Mouse (Mus musculus): ENCODE data around the gene Gpsm1. TPM values are rescaled to one million over a fixed set of nuclear protein-coding genes. Genes with fewer than 3 reads are reported as not detected.

Gpsm1 gene
- polyA plus RNA-seq, 1 experiment from 2014 or later = 18.9 TPM

DNA sequence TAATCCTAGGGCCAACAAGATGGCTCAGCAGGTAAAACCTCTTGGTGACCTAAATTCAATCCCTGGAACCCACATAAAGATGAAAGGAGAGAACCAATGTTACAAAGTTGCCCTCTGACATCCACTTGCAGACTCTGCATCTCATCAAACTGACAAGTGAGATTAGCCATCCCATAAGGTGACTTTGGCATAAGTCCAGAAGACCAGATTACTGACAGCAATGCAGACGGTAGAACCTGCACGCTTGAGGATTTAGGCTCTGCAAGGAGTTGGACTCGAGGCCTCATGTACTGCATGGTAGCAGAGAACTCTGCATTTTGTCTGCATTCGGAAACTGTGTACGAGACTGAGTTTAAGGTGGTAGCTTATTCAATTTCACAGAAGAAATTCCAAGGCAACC lies 25.2 kb upstream of the Gpsm1 start:
- Histone ChIP-seq H3K36me3 (ENCODE audit: control insufficient read depth, insufficient read depth, low read length) (no peaks in the 10 kb centered on the region), H3K4me3 (ENCODE audit: low read depth, low read length) (no peak overlapping the region), H3K4me1 (replicated peaks; ENCODE audit: control insufficient read depth, insufficient read depth, low read length) (no peaks in the 10 kb centered on the region), H3K27me3 (replicated peaks; ENCODE audit: control insufficient read depth, insufficient read depth, low read length) (no peaks in the 10 kb centered on the region), H3K9ac (ENCODE audit: low read depth, low read length) (no peak overlapping the region), H3K4me2 (no peak overlapping the region), H3K27ac (ENCODE audit: low read depth, low read length) (no peak overlapping the region), H3K9me3 (ENCODE audit: control insufficient read depth, low read length) (no peaks in the 10 kb centered on the region)
- ATAC-seq (replicated peaks; ENCODE audit: low FRiP score) (no peak), DNase-seq (ENCODE audit: low spot score) (no peak)
- 72% methylated on average over 5 of the region's 5 CpGs for WGBS

DNA sequence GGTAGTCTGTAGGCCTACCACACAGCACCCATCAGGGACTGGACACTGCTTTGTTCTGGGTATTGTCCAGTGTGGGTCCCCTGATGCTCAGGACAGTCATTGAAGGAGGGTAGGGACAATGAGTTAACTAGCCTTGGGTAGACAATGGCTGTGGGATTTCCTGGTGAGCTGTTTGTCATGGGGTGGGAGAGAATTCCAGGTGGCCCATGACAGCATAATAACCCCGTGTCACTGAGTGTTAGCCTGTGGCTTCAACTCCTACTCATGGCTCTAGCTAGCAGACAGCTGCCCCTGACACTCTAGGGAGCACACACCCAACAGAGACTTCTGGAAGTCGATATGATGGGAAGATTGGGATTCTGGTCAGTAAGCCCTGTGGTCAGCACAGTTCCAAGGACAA lies 20.9 kb upstream of the Gpsm1 start, which contains the start of gene Ccdc187:
Gene Ccdc187 (minus strand): TSS at position 101 of the 400 bp plus-strand sequence.
- DNase-seq (ENCODE audit: low spot score) (no peak), ATAC-seq (replicated peaks; ENCODE audit: low FRiP score) (no peak)
- peaks cover 4% of the 10 kb centered on the region; the same call in 1 of the 2 replicates for H3K27me3 ChIP-seq (replicated peaks; ENCODE audit: control insufficient read depth, insufficient read depth, low read length)
- H3K36me3 ChIP-seq (ENCODE audit: control insufficient read depth, insufficient read depth, low read length) = no peaks in the 10 kb centered on the region
- H3K9ac ChIP-seq (ENCODE audit: low read depth, low read length) = no peak within 1 kb of the TSS
- H3K27ac ChIP-seq (ENCODE audit: low read depth, low read length) = no peak within 1 kb of the TSS
- no peak within 1 kb of the TSS for H3K4me3 ChIP-seq (ENCODE audit: low read depth, low read length)
- no peak within 1 kb of the TSS for H3K4me2 ChIP-seq
- H3K9me3 ChIP-seq (ENCODE audit: control insufficient read depth, low read length) = no peaks in the 10 kb centered on the region
- WGBS = 52% methylated on average over 2 of the region's 2 CpGs
- 0 out of 2 replicates have a peak, but pooled peaks cover 3% of the 10 kb centered on the region for H3K4me1 ChIP-seq (replicated peaks; ENCODE audit: control insufficient read depth, insufficient read depth, low read length)

DNA sequence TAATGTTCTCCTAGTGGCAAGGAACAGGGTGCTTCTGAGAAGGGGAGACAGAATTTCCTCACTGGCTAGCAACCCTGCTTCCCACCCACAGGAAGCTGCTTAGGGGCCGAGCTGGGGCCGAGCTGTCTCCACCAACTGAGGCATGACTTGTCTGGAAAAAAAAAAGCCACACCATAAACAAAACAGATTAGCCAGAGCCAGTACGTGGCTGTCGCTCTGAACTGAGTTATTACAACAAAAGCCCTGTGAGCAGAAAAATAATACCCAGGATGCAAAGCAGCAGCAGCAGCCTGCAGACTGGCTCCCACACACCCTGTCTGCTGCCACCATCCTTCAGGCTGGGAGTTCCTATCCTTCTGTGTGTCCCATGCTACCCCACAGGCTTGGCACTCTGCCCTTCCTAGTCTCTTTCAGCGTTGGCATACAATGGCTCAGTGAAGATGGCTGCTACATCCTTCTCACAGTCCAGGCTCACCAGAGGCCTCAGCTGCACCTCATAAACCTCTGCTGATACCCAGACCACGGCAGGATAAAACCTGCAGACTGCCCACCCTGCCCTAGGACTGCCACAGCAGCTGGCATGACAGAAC lies 18.6 kb upstream of the Gpsm1 start:
- H3K4me3 ChIP-seq (ENCODE audit: low read depth, low read length) = no peak overlapping the region
- H3K9me3 ChIP-seq (ENCODE audit: control insufficient read depth, low read length) = no peaks in the 10 kb centered on the region
- 42% methylated on average over 6 of the region's 6 CpGs for WGBS
- no peak for ATAC-seq (replicated peaks; ENCODE audit: low FRiP score)
- no peak overlapping the region for H3K9ac ChIP-seq (ENCODE audit: low read depth, low read length)
- no peak overlapping the region for H3K27ac ChIP-seq (ENCODE audit: low read depth, low read length)
- no peak overlapping the region for H3K4me2 ChIP-seq
- no peak for DNase-seq (ENCODE audit: low spot score)
- H3K4me1 ChIP-seq (replicated peaks; ENCODE audit: control insufficient read depth, insufficient read depth, low read length) = peaks cover 3% of the 10 kb centered on the region; the same call in 1 of the 2 replicates
- peaks cover 9% of the 10 kb centered on the region for H3K27me3 ChIP-seq (replicated peaks; ENCODE audit: control insufficient read depth, insufficient read depth, low read length)
- no peaks in the 10 kb centered on the region for H3K36me3 ChIP-seq (ENCODE audit: control insufficient read depth, insufficient read depth, low read length)

DNA sequence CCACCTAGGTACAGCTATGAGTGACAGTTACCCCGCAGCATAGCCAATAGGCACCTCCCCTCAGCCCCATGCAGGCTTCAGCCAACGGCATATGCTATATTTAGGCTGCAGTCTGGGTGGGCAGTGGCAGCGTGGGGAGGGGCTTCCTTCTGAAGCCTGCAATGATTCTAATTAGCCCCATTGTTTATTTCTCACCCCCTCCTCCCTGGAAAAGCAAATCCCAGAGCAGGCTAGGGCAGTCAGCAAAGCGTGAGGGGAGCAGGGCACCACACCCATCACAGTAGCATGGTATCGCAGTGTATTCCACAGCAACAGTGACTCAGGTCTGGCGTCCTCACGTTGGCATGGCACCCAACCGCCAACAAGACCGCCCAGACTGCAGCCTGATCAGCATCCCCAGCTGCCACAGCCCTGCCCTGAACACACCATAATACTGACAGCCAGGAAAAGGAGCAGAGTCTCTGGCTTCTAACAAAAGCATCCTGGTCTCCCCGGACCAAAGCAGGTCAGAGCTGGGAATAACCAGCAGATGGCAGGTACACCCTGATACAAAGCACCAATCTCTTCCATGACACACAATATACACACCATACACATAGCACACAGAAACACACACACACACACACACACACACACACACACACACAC lies 17.0 kb upstream of the Gpsm1 start:
- ATAC-seq (replicated peaks; ENCODE audit: low FRiP score) = no peak
- WGBS = 15% methylated on average over 10 of the region's 10 CpGs

DNA sequence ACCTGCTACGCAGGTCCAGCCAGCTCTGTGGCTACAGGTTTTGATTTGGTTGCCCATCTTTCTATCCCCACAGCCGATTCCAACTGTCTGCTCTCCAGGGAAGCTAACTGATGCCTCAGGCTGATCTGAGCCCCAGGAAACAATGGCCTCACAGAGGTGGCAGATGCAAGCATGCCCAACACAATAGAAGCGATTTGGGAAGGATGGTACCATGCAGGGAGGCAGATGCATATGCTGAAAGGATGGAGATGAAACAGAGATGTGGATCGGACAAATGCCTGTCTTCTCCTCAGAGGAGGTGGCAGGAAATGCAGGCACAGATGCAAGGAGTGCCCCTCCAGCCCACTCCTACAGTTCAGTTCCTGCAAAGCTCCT lies 16.5 kb upstream of the Gpsm1 start:
- no peak overlapping the region for H3K4me3 ChIP-seq (ENCODE audit: low read depth, low read length)
- no peak for ATAC-seq (replicated peaks; ENCODE audit: low FRiP score)
- H3K27ac ChIP-seq (ENCODE audit: low read depth, low read length) = no peak overlapping the region
- H3K27me3 ChIP-seq (replicated peaks; ENCODE audit: control insufficient read depth, insufficient read depth, low read length) = peaks cover 9% of the 10 kb centered on the region
- H3K9me3 ChIP-seq (ENCODE audit: control insufficient read depth, low read length) = no peaks in the 10 kb centered on the region
- H3K4me1 ChIP-seq (replicated peaks; ENCODE audit: control insufficient read depth, insufficient read depth, low read length) = peaks cover 3% of the 10 kb centered on the region; the same call in 1 of the 2 replicates
- WGBS = 28% methylated on average over 4 of the region's 4 CpGs
- no peak for DNase-seq (ENCODE audit: low spot score)
- H3K36me3 ChIP-seq (ENCODE audit: control insufficient read depth, insufficient read depth, low read length) = no peaks in the 10 kb centered on the region
- no peak overlapping the region for H3K9ac ChIP-seq (ENCODE audit: low read depth, low read length)
- H3K4me2 ChIP-seq = no peak overlapping the region

More for the DNA sequence above, 17.0 kb upstream of the Gpsm1 start:
- no peak overlapping the region for H3K27ac ChIP-seq (ENCODE audit: low read depth, low read length)
- no peaks in the 10 kb centered on the region for H3K36me3 ChIP-seq (ENCODE audit: control insufficient read depth, insufficient read depth, low read length)
- DNase-seq (ENCODE audit: low spot score) = no peak
- no peaks in the 10 kb centered on the region for H3K9me3 ChIP-seq (ENCODE audit: control insufficient read depth, low read length)
- H3K4me1 ChIP-seq (replicated peaks; ENCODE audit: control insufficient read depth, insufficient read depth, low read length) = peaks cover 3% of the 10 kb centered on the region; the same call in 1 of the 2 replicates
- H3K27me3 ChIP-seq (replicated peaks; ENCODE audit: control insufficient read depth, insufficient read depth, low read length) = peaks cover 9% of the 10 kb centered on the region
- H3K4me2 ChIP-seq = no peak overlapping the region
- no peak overlapping the region for H3K4me3 ChIP-seq (ENCODE audit: low read depth, low read length)
- no peak overlapping the region for H3K9ac ChIP-seq (ENCODE audit: low read depth, low read length)

DNA sequence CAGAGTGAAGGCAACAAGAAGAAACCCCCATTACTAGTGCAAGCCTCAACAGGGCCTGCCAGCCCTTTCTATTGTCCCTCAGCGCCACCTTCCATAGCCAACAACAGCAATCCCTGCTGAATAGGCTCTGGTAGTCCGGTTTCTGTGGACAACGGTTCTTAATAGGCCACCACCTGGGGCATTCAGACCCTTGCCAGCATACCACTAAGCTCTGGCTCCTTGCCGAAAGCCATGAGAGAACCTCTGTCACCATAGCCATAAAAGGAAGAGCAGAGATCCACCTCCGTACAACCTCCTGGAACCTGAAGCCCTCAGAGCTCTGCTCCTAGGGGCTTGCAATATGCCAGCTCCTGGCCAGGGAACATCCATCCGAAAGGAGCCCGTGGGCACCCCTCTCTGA lies 16.0 kb upstream of the Gpsm1 start:
- no peak for ATAC-seq (replicated peaks; ENCODE audit: low FRiP score)
- no peak overlapping the region for H3K27ac ChIP-seq (ENCODE audit: low read depth, low read length)
- no peaks in the 10 kb centered on the region for H3K9me3 ChIP-seq (ENCODE audit: control insufficient read depth, low read length)
- H3K4me3 ChIP-seq (ENCODE audit: low read depth, low read length) = no peak overlapping the region
- H3K27me3 ChIP-seq (replicated peaks; ENCODE audit: control insufficient read depth, insufficient read depth, low read length) = peaks cover 9% of the 10 kb centered on the region
- H3K4me2 ChIP-seq = no peak overlapping the region
- WGBS = 57% methylated on average over 7 of the region's 7 CpGs
- no peaks in the 10 kb centered on the region for H3K36me3 ChIP-seq (ENCODE audit: control insufficient read depth, insufficient read depth, low read length)
- peaks cover 3% of the 10 kb centered on the region; the same call in 1 of the 2 replicates for H3K4me1 ChIP-seq (replicated peaks; ENCODE audit: control insufficient read depth, insufficient read depth, low read length)
- DNase-seq (ENCODE audit: low spot score) = no peak
- no peak overlapping the region for H3K9ac ChIP-seq (ENCODE audit: low read depth, low read length)

DNA sequence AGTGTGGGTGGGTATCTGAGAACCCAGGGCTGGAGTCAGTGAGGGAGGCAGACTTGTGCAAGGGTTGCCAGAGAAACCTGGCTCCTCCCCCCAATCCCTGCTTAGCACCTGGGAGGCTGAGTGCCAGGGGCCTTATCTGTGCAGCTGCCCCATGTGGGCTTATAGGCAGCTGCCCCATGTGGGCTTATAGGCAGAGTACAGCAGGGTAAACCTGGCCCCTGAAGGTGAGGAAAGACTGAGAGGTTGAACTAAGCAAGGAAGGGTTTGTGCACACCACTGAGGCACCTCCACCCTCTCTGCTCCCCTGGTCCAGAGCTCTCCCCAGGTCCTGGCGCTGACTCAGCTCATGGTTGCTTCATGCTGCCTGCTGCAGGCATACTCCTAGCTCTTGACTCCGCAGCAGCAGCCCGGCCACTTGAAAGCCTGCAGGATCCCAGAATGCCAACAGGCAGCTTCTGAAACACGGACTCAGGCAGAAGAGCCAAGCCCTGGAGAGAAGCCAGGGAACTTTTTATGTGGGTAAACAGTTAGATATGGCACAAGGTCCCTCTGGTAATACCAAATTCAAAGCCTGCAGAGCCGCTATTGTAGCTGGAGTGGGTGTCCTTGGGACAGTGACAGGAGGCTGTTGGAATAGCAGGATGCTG lies 15.0 kb upstream of the Gpsm1 start:
- 52% methylated on average over 5 of the region's 5 CpGs for WGBS
- DNase-seq (ENCODE audit: low spot score) (no peak), ATAC-seq (replicated peaks; ENCODE audit: low FRiP score) (no peak)
- Histone ChIP-seq H3K36me3 (ENCODE audit: control insufficient read depth, insufficient read depth, low read length) (no peaks in the 10 kb centered on the region), H3K9me3 (ENCODE audit: control insufficient read depth, low read length) (no peaks in the 10 kb centered on the region), H3K4me1 (replicated peaks; ENCODE audit: control insufficient read depth, insufficient read depth, low read length) (peaks cover 3% of the 10 kb centered on the region; the same call in 1 of the 2 replicates), H3K9ac (ENCODE audit: low read depth, low read length) (peak overlapping the region; percentile 2; the same call in 1 of the 2 replicates), H3K27ac (ENCODE audit: low read depth, low read length) (no peak overlapping the region), H3K4me3 (ENCODE audit: low read depth, low read length) (no peak overlapping the region), H3K27me3 (replicated peaks; ENCODE audit: control insufficient read depth, insufficient read depth, low read length) (peaks cover 9% of the 10 kb centered on the region), H3K4me2 (no peak overlapping the region)

DNA sequence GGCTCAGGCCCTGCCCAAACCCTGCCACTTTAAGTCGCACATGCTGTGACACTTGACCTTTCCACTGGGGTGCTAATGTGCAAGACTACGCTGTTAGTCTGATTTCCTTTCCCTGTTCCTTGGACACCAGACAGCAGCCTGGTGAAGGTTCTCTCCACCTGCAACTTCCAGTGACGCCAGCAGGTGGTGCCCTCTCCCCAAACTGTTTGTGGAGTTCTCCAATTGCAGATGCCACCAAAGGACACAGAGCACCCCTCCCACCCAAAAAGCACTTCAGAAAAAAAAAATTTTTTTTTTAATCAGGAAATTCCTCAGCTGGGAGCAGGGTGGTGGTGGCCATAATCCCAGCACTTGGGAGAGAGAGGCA lies 14.5 kb upstream of the Gpsm1 start:
- DNase-seq (ENCODE audit: low spot score) (peak; percentile 75), ATAC-seq (replicated peaks; ENCODE audit: low FRiP score) (no peak)
- H3K27me3 ChIP-seq (replicated peaks; ENCODE audit: control insufficient read depth, insufficient read depth, low read length) = peaks cover 9% of the 10 kb centered on the region
- no peaks in the 10 kb centered on the region for H3K9me3 ChIP-seq (ENCODE audit: control insufficient read depth, low read length)
- H3K4me2 ChIP-seq = no peak overlapping the region
- no peak overlapping the region for H3K4me3 ChIP-seq (ENCODE audit: low read depth, low read length)
- no peak overlapping the region for H3K27ac ChIP-seq (ENCODE audit: low read depth, low read length)
- 2% methylated on average over 3 of the region's 3 CpGs for WGBS
- no peaks in the 10 kb centered on the region for H3K36me3 ChIP-seq (ENCODE audit: control insufficient read depth, insufficient read depth, low read length)
- H3K4me1 ChIP-seq (replicated peaks; ENCODE audit: control insufficient read depth, insufficient read depth, low read length) = peaks cover 3% of the 10 kb centered on the region; the same call in 1 of the 2 replicates
- no peak overlapping the region for H3K9ac ChIP-seq (ENCODE audit: low read depth, low read length)
